Mouse (Mus musculus): ENCODE measurements around the gene Ahnak. TPM values are rescaled to one million over a fixed set of nuclear protein-coding genes. Genes with fewer than 3 reads are reported as not detected.
"Not testable (repeated sequence)": the region's sequence is repeated elsewhere in the genome, so short reads cannot be mapped to it uniquely, and the experiment has no call there.

Ahnak gene
- polyA plus RNA-seq, 1 experiment from 2014 or later: 20.8 TPM

DNA sequence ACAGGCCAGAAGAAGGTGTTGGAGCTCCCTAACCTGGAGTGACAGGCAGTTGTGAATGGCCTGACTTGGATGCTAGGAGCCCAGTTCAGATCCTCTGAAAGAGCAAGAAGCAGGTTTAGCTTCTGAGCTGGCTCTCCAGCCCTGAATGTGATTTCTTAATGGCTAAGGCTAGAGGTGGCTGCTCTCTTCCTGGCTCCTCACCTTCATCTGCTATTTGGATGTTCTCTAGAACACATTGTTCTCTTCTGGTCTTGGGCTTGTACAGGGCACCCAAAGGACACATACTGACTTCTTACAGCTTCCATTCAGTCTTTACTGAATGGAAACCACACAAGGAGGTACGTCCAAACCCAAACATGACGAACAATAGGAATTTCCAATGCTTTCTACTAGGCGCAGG is 87.0 kb downstream of the Ahnak start:
- H3K36me3 ChIP-seq (ENCODE audit: control insufficient read depth, insufficient read depth, low read length): no peaks in the 10 kb centered on the region
- no peaks in the 10 kb centered on the region for H3K27me3 ChIP-seq (replicated peaks; ENCODE audit: control insufficient read depth, insufficient read depth, low read length)
- no peak for ATAC-seq
- H3K9me3 ChIP-seq (ENCODE audit: control insufficient read depth, low read length): no peaks in the 10 kb centered on the region
- peaks cover 32% of the 10 kb centered on the region for H3K4me1 ChIP-seq (ENCODE audit: control insufficient read depth, insufficient read depth, low read length)
- H3K4me2 ChIP-seq (ENCODE audit: low read depth, low read length): no peak overlapping the region
- WGBS: 91% methylated on average over 3 of the region's 3 CpGs
- no peak overlapping the region for H3K27ac ChIP-seq (ENCODE audit: low read length)
- H3K4me3 ChIP-seq (ENCODE audit: low read length): no peak overlapping the region
- no peak overlapping the region for H3K9ac ChIP-seq (ENCODE audit: low read depth, low read length)

DNA sequence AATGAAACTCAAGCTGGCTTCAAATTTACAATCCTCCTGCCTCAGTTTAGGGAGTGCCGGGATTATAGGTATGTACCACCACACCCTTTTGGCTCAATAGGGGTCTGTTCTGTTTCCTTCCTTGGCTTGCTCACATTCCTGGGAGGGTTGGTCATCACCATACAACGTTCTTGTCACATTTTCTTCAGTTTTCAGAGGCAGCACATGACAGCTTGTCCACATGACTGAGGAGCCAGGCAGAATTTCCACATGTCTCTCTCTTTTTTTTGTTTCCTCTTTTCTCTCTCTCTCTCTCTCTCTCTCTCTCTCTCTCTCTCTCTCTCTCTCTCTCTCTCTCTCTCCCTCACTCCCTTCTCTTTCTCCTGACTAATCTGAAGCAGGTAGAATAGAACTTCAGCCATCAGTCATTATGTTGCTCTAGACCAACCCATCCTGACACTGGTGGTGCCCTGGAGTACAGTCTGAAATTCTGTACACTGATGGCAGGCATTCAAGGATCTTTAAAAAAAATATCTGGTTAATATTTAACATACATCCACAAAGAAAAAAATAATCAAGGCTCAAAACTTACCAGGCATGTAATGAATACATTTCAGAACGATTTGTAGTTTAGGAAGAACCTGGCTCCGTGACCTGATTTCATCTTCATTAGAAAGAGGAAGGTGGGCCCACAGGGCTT is 88.0 kb downstream of the Ahnak start:
- WGBS: 57% methylated on average over 4 of the region's 4 CpGs
- Histone ChIP-seq H3K9ac (ENCODE audit: low read depth, low read length) (no peak overlapping the region), H3K9me3 (ENCODE audit: control insufficient read depth, low read length) (no peaks in the 10 kb centered on the region), H3K36me3 (ENCODE audit: control insufficient read depth, insufficient read depth, low read length) (no peaks in the 10 kb centered on the region), H3K4me1 (ENCODE audit: control insufficient read depth, insufficient read depth, low read length) (peaks cover 27% of the 10 kb centered on the region), H3K27me3 (replicated peaks; ENCODE audit: control insufficient read depth, insufficient read depth, low read length) (no peaks in the 10 kb centered on the region), H3K4me3 (ENCODE audit: low read length) (no peak overlapping the region), H3K4me2 (ENCODE audit: low read depth, low read length) (no peak overlapping the region), H3K27ac (ENCODE audit: low read length) (no peak overlapping the region)
- no peak for ATAC-seq

DNA sequence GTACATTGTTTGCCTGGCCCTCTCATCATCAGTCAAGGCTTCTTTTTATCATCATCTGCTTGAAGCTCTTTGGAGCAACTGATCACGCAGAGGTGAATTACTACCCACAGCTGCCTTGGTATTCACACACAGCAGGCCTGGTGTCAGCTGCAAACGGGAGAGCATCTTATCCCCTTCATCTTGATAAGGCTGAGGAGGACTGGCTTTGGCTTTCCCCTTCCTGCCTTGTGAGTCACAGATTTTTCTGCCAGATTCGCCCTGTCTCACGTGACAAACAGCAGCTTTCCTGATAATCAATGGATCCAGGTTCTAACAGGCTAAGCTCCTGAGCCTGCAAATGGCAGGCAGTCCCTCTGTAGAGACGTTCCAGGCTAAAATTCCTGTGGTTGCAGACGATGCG is 90.8 kb downstream of the Ahnak start:
- no peaks in the 10 kb centered on the region for H3K36me3 ChIP-seq (ENCODE audit: control insufficient read depth, insufficient read depth, low read length)
- ATAC-seq: no peak
- H3K4me1 ChIP-seq (ENCODE audit: control insufficient read depth, insufficient read depth, low read length): peaks cover 22% of the 10 kb centered on the region
- no peak overlapping the region; the same call in 1 of the 2 replicates for H3K9ac ChIP-seq (ENCODE audit: low read depth, low read length)
- H3K27me3 ChIP-seq (replicated peaks; ENCODE audit: control insufficient read depth, insufficient read depth, low read length): no peaks in the 10 kb centered on the region
- H3K4me2 ChIP-seq (ENCODE audit: low read depth, low read length): no peak overlapping the region
- WGBS: 27% methylated on average over 7 of the region's 7 CpGs
- H3K9me3 ChIP-seq (ENCODE audit: control insufficient read depth, low read length): no peaks in the 10 kb centered on the region
- no peak overlapping the region for H3K4me3 ChIP-seq (ENCODE audit: low read length)
- 0 out of 2 replicates have a peak overlapping the region, but pooled peaks have one; percentile 1 for H3K27ac ChIP-seq (ENCODE audit: low read length)

DNA sequence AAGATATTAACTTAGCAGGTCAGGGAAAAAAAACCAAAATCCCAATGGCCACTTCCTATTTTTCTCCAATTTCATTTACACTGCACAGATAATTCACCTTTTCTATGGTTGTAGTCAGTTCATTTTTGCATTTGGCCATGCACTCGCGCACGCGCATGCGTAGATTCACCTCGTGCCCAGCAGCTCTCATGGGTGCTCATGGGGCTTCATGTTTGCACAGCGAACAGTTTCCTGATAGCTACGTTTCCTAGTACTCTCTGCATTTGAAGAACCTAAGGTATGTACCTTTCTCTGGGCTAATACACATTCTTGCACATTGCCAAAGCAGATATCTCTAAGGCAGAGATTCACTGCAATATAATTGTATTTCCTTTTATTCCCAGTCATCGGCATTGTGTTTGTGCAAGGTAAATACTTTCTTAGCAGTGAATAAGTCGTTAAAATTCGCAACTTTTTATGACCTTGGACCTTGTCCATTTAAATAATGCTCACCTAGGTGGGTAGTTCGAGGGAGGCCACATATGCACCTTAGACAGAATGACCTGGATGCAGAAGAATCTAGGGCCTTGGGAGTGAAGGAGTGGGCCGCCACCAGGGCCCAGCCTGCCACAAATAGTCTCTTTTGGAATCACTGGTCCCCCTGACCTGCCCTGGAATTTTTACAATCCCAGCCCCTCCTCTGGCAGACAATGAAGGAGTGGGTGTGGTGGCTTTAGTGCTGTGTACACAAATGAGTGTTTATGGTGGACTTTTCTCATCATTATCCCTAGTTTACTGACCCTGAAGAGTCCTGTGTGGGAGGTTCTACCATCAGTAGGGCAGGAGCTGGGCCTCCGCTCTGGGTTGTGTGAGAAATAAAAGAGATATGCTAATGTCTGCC is 92.5 kb downstream of the Ahnak start:
- Histone ChIP-seq H3K4me3 (ENCODE audit: low read length) (no peak overlapping the region; the same call in 1 of the 2 replicates), H3K9me3 (ENCODE audit: control insufficient read depth, low read length) (no peaks in the 10 kb centered on the region), H3K4me1 (ENCODE audit: control insufficient read depth, insufficient read depth, low read length) (peaks cover 22% of the 10 kb centered on the region), H3K9ac (ENCODE audit: low read depth, low read length) (no peak overlapping the region; the same call in 1 of the 2 replicates), H3K4me2 (ENCODE audit: low read depth, low read length) (no peak overlapping the region), H3K36me3 (ENCODE audit: control insufficient read depth, insufficient read depth, low read length) (no peaks in the 10 kb centered on the region), H3K27ac (ENCODE audit: low read length) (peak overlapping the region; percentile 70), H3K27me3 (replicated peaks; ENCODE audit: control insufficient read depth, insufficient read depth, low read length) (no peaks in the 10 kb centered on the region)
- ATAC-seq: peak; percentile 58
- WGBS: 63% methylated on average over 14 of the region's 14 CpGs

DNA sequence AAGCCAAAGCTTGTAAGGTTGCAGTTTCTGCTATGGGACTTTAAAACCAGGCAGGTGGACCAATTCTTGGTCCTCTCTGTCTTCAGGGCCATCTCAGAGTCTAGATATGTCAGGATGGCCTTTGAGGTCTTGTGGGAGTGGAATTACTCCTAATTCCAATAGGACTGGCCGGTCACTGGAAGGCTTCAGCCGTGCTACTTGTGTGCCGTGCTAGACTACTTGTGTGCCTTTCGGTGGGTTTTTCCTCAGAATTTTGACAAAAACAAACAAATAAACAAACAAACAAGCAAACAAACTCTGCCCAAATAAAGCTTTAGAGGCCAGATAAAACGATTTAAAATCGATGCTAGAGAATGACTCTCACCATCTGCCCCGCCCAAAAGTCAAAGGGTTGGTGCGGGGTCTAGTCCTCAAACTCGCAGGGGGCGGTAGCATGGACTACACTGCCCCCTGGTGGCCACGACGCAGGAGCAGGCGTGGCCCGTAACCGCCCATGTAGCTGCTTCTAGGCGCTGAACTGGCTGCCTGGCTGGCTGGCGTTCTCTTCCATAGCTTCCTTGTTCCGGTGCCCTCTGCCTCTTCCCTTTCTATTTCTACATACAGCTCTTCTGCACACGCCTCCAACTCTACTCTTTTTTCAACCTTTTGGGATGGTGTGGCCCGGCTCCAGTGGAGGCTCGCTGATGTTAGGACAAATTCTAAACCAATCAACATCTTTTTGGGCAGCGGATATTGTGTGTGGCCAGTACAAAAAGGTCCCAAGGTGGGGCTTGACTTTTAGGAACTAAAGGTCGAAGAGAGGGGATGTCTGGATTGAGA is 93.3 kb downstream of the Ahnak start:
- peak overlapping the region; percentile 70 for H3K27ac ChIP-seq (ENCODE audit: low read length)
- 12% methylated on average over 23 of the region's 23 CpGs for WGBS
- H3K4me3 ChIP-seq (ENCODE audit: low read length): peak overlapping the region; percentile 13; the same call in 1 of the 2 replicates
- peaks cover 19% of the 10 kb centered on the region for H3K4me1 ChIP-seq (ENCODE audit: control insufficient read depth, insufficient read depth, low read length)
- ATAC-seq: peak; percentile 93
- peak overlapping the region; percentile 40 for H3K4me2 ChIP-seq (ENCODE audit: low read depth, low read length)
- peak overlapping the region; percentile 41; the same call in 1 of the 2 replicates for H3K9ac ChIP-seq (ENCODE audit: low read depth, low read length)
- no peaks in the 10 kb centered on the region for H3K27me3 ChIP-seq (replicated peaks; ENCODE audit: control insufficient read depth, insufficient read depth, low read length)
- H3K9me3 ChIP-seq (ENCODE audit: control insufficient read depth, low read length): no peaks in the 10 kb centered on the region
- H3K36me3 ChIP-seq (ENCODE audit: control insufficient read depth, insufficient read depth, low read length): no peaks in the 10 kb centered on the region

DNA sequence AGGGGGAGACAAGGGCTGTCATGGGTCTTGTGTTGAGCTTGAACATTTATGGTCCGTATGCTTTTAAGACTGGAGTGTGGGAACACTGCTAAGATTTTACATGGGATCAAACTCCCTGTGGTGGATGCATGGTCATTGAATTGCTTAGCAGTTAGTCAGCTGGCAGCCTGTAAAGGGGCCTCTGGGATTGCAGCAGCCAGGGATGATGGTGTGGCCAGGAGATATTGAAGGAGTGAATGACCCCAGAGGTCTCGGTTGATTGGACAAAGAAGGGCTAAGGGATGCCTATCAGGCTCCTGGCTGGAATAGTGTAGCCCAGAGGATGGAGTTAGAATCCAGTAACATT is 93.9 kb downstream of the Ahnak start:
- WGBS: 89% methylated on average over 2 of the region's 2 CpGs
- Histone ChIP-seq H3K4me3 (ENCODE audit: low read length) (0 out of 2 replicates have a peak overlapping the region, but pooled peaks have one; percentile 13), H3K4me2 (ENCODE audit: low read depth, low read length) (peak overlapping the region; percentile 40; the same call in 1 of the 2 replicates)

DNA sequence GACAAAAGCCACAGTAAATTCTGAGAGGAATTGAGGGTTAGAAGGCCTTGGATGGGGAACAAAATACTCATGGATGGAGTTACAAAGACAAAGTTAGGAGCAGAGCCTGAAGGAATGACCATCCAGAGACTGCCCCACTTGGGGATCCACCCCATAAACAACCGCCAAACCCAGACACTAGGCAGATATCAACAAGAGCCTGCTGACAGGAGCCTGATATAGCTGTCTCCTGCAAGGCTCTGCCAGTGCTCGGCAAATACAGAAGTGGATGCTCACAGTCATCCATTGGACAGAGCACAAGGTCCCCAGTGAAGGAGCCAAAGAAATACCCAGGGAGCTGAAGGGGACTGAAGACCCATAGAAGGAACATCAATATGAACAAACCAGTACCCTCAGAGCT is 94.8 kb downstream of the Ahnak start:
- not testable (repeated sequence) for ATAC-seq; H3K9me3 ChIP-seq (ENCODE audit: control insufficient read depth, low read length); H3K27ac ChIP-seq (ENCODE audit: low read length); H3K27me3 ChIP-seq (replicated peaks; ENCODE audit: control insufficient read depth, insufficient read depth, low read length); H3K4me2 ChIP-seq (ENCODE audit: low read depth, low read length); H3K9ac ChIP-seq (ENCODE audit: low read depth, low read length); H3K36me3 ChIP-seq (ENCODE audit: control insufficient read depth, insufficient read depth, low read length); H3K4me3 ChIP-seq (ENCODE audit: low read length)
- peaks cover 16% of the 10 kb centered on the region for H3K4me1 ChIP-seq (ENCODE audit: control insufficient read depth, insufficient read depth, low read length)
- 48% methylated on average over 2 of the region's 2 CpGs for WGBS

More for the DNA sequence above, 93.9 kb downstream of the Ahnak start:
- no peaks in the 10 kb centered on the region for H3K27me3 ChIP-seq (replicated peaks; ENCODE audit: control insufficient read depth, insufficient read depth, low read length)
- H3K9me3 ChIP-seq (ENCODE audit: control insufficient read depth, low read length): no peaks in the 10 kb centered on the region
- peak; percentile 15 for ATAC-seq
- H3K36me3 ChIP-seq (ENCODE audit: control insufficient read depth, insufficient read depth, low read length): no peaks in the 10 kb centered on the region
- H3K9ac ChIP-seq (ENCODE audit: low read depth, low read length): 0 out of 2 replicates have a peak overlapping the region, but pooled peaks have one; percentile 41
- no peak overlapping the region for H3K27ac ChIP-seq (ENCODE audit: low read length)
- H3K4me1 ChIP-seq (ENCODE audit: control insufficient read depth, insufficient read depth, low read length): peaks cover 16% of the 10 kb centered on the region

DNA sequence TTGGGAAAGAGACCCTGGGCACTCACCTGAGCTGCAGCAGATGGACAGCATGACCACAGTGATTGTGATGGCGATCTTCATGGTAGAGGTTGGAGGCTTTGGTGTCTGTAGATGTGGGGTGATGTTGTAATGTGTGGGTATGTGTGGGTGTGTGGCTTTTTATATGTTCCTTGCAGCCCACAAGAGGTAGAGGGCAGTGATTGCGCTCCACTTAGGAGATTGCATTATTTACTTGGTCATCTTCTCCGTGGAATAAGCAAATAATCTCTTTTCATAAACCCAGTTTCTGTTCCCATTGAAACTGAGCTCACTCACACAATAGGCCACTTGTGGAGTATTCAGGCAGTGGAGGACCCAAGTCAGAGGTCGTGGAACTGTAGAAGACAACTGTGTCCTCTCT is 98.7 kb downstream of the Ahnak start, which contains the start of gene Scgb1a1:
Gene Scgb1a1, minus strand, starts transcription at position 138 of the 400 bp plus-strand sequence.
- Histone ChIP-seq H3K4me2 (ENCODE audit: low read depth, low read length) (no peak within 1 kb of the TSS), H3K36me3 (ENCODE audit: control insufficient read depth, insufficient read depth, low read length) (no peaks in the 10 kb centered on the region), H3K9me3 (ENCODE audit: control insufficient read depth, low read length) (no peaks in the 10 kb centered on the region), H3K4me1 (ENCODE audit: control insufficient read depth, insufficient read depth, low read length) (no peaks in the 10 kb centered on the region), H3K27ac (ENCODE audit: low read length) (no peak within 1 kb of the TSS), H3K4me3 (ENCODE audit: low read length) (no peak within 1 kb of the TSS), H3K9ac (ENCODE audit: low read depth, low read length) (no peak within 1 kb of the TSS), H3K27me3 (replicated peaks; ENCODE audit: control insufficient read depth, insufficient read depth, low read length) (no peaks in the 10 kb centered on the region)
- no peak for ATAC-seq
- 85% methylated on average over 4 of the region's 4 CpGs for WGBS

DNA sequence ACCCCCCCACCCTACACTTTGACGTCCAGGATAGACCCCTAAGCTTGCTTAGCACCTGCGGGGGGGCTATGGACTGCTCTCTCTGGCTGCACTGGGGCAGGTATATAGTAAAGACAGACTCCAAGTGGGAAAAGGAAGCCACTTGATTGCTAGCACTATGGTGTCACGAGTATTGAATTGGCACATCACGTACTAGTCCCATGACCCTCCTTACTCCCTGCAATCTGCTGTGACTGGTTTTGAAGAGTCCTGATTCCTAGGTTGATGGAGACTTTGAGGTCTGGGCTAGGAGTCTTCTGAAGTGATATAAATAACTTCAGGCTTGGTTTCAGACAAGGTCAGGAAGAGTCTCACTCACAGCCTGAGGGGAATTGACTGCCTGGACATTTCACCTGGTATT is 101.1 kb downstream of the Ahnak start:
- H3K9ac ChIP-seq (ENCODE audit: low read depth, low read length): no peak overlapping the region
- no peaks in the 10 kb centered on the region for H3K36me3 ChIP-seq (ENCODE audit: control insufficient read depth, insufficient read depth, low read length)
- WGBS: 69% methylated on average over 4 of the region's 4 CpGs
- H3K4me2 ChIP-seq (ENCODE audit: low read depth, low read length): no peak overlapping the region
- H3K4me1 ChIP-seq (ENCODE audit: control insufficient read depth, insufficient read depth, low read length): no peaks in the 10 kb centered on the region
- H3K27me3 ChIP-seq (replicated peaks; ENCODE audit: control insufficient read depth, insufficient read depth, low read length): no peaks in the 10 kb centered on the region
- no peak overlapping the region for H3K27ac ChIP-seq (ENCODE audit: low read length)
- no peak overlapping the region for H3K4me3 ChIP-seq (ENCODE audit: low read length)
- no peak for ATAC-seq
- no peaks in the 10 kb centered on the region for H3K9me3 ChIP-seq (ENCODE audit: control insufficient read depth, low read length)
